Mouse (Mus musculus) embryo, embryonic 9.5 days (tissue): ENCODE data around the gene Coq8a.
A peak's percentile ranks its signal among the peaks of the same experiment; 100 is the strongest.

Source experiments
- DNase-seq: peaks from one replicate; pipeline ENCODE4 v3.0.0-alpha.2; 2017; ENCODE audit errors: extremely low spot score

Gene Coq8a

DNA sequence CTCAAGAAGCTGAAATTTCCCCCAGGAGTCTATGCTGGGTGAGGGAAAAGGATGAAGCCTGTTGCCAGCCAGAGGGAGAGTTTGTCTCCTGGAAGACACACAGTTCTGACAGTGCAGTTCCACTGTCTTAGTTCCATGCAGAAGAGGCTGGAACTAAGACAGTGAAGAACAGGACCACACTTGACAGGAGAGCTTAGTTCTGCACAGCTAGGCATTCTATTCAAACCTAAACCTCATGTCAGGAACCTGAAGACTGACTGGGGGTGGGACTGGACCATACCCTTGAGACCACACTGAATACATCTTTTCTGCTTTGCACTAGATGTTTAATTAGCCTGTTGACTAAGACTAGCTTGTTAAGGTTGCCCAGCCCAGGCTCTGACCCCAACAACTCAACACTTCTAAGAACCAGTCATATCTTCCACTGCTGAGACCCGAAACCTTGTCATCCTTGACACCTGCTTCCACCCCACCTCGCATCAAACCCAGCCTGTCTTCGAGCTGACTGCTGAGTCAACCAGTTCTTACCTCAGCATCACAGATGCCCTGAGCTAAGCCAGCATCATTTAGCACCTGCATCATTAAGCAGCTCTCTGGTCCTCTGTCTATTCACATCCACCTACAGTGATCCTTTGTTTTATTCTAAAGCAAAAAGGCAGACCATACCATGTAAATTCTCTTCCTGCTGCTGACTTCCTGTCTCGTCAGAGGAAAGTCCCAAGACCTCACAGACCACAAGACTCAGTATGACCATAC, at the start of gene Coq8a:
Gene Coq8a (minus strand): TSS at position 644 of the 756 bp plus-strand sequence.
- no peak for DNase-seq

- no peak for DNase-seq
Measured at GRCm38 (mm10) chr1:180248593-180249146, 49.3 kb upstream of the Coq8a start.

DNA sequence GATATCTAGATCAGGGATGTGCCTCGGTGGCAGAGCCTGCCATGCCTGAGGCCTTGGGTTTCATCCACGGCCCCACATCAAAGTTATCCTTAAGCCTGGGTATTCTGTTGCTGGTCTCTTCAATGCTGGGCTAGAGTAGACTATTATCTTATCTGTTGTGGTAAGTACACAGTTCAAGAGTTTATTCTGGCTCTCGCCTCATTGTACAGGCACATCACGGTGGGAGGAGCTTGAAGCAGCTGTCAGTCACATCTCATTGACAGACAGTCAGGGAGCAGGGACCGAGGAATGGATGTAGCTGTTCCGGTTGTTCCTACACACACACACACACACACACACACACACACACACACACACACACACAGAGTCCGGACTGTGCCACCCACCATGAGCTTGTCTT, 48.5 kb upstream of the Coq8a start:
- DNase-seq: no peak

DNA sequence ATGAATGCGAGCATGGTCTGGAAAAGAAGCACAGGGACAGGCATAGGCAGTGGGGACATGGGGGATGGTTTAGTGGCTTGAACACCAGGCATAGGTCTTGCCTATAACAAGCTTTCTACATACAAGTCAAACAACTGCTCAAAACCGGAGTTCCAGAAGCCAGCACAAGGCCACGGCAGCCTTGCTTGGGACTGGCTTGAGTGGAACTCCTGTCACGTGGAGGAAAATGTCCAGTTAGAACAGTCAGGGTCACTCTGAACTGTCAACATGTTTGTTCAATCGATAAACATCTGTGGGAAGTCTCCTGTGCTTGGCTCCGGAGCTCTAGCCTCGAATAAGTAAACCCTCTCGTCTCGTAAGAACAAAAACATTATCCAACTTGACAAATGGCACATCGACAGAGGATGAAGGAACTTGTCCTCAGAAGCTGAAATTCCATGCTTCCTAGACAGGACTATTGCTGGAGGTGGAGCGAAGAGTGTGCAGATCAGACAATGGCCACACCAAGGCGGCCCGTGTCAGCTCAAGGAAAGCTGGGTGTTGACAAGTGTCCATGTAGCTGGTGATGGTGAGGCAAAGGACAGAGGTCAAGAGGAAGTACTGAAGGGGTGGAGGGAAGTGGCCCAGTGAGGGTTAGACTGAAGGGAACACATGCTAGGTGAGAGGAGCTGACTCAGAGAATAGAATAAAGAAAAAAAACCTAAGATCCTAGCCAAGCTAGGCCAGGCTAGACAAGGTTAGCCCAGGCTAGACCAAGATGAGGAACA, 46.5 kb upstream of the Coq8a start:
- no peak for DNase-seq

GRCm38 (mm10) chr1:180231729-180232128, 32.3 kb upstream of the Coq8a start:
- no peak for DNase-seq

- peak; percentile 24 for DNase-seq
Measured at GRCm38 (mm10) chr1:180230580-180230979, 31.2 kb upstream of the Coq8a start.

GRCm38 (mm10) chr1:180229906-180230305, 30.5 kb upstream of the Coq8a start:
- no peak for DNase-seq

DNA sequence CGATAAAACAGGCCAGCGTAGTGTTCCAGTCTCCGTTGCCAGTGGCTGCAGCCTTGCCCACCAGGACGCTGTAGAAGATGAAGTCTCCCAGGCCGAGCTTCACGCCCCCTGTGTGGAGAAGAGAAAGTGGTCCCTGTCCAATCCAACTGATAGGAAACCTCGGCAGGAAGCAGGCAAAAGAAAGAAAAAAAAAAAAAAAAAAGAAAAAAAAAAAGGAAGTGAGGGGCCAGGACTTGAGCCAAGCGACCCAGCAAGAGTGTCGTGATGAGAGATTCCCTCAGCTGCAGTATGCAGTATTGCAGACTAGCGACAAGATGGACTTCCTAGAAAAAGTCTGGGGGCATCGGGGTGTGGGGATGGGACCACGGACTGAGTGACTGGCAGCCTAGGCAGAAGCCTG, 29.5 kb upstream of the Coq8a start:
- no peak for DNase-seq

- no peak for DNase-seq
Measured at GRCm38 (mm10) chr1:180226766-180227165, 27.4 kb upstream of the Coq8a start.

DNA sequence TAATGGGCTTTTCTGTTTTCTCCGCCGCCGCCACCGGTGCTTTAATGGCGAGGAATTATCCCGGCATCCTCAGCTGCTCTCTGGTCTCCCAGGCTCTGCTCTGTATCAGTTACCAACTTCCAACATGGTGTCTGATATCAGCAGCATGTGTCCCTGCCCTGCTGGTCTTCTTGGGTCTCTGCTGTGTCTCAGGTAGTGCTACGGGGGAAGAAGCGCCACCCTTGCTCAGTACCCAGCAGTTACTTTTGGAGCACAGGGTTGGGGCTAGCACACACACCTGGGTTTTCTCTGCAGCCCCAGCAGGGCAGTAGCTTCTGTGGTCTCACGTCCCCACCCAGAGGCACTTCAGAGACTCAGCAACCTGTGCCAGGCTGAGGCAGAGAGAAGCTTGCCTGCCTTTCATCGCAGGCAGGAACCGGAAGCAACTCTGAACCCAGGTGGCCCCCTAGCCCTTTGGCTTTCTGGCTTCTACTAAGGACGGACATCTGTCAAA, 26.9 kb upstream of the Coq8a start:
- DNase-seq: peak; percentile 55

DNA sequence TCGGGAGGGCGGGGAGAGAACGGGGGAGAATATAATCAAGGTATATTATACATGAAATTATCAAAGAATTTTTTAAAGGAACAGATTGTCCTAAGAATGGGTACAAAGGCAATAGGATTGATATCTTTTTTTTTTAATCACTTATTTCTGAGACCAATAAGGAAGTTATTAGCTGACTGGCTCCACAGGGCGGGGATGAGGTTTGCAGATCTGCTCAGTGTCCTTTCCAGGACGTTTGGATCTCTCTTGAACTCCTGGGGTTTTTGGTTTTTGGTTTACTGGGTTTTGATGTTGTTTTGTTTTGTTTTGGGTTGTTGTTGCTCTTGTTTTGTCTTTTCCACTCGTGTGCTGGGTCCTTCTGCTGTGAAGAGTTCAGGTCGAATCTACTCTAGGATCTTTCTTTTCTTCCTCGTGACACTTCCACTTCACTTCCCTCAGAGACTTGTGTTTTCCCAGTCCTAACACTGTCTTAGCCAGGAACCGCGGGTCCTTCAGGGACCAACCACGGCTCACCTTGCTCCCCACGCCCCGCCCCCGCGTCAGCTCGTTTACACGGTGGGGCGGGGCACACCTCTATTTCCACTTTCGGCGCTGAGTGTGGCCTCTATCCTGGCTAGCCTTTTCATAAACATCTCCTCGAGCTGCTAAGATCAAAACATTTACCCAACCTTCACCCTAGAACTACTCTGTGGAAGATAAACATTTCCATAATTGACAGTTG, 26.3 kb upstream of the Coq8a start:
- DNase-seq: peak; percentile 55

DNA sequence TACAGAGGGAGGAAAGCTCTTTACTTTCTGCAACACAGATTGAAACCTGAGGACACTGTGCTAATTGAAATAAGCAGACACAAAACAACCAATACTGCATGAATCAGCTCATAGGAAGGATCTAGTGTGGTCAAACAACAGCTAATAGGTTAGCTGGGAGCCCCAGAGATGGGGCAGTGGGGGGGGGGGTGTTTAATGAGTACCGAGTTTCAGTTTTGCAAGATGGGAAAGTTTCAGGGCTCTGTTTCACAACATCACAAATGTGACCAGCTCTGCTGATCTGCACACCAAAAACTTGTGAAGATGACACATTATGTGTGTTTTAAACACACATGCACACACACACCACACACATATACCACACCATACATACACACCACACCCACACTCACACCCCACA, 22.6 kb upstream of the Coq8a start:
- no peak for DNase-seq

DNA sequence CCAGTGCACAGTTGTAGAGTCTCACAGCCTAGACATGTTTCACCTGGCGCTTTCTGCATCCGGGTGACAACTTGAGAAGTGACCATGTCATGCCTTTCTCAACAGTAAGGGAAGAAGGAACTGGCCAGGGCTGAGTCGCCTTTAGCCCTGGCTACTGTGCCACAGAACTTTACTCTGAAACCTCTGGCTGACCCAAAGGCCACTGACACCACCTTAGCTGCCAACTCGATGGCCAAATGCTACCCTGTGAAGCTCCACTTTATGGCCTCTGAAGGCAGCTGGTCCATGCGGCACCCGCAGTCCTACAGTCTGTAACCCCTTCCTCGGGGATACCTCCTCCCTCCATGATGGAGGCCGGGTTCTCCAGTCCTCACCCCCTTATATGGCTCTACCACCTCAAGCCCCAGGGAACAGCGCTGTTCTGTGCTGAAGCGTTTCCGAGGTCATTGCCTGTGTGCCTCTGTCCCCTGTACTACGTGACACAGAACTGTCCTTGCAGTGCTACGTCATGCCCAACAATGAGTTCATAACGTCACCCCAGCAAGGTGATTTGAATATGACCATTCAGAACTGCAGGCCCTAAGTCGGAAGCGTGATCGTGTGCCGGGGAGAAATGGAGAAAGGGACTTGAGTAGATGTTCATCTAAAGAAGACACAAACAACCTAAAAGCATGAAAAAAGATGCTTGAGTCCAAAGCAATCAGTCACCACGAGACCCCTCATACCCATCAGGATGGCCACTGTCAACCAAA, 21.6 kb upstream of the Coq8a start:
- DNase-seq: no peak

DNA sequence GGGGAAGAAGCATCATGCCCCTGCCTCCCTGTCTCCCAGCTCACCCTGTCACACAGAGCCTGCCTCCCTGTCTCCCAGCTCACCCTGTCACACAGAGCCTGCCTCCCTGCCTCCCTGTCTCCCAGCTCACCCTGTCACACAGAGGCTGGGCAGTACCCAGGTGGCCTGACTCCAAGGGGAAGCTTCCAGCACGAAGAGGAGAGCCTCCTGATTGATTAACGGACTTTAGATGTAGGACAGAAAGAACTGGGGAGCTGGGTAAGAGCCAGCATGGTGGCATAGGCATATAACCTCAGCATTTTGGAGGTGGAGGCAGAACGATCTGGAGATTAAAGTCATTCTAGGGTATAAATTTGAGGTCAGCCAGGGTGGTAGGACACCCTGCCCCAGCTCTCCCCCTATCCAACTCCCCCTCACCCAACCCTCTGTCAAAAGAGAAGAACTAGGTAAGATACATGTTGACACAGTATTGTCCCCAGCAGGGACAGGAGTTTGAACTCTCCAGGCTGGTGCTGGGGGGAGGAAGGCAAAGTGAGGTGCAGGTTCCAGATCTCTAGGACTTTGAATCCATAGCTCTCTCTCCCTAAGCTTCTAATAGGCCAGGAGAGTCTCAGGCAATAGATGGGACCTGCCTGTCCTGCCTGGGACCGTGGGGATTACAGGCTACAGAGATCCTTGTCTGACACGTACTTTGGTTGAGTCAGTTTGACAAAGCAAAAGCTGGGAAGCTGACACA, 17.3 kb upstream of the Coq8a start:
- DNase-seq: no peak

DNA sequence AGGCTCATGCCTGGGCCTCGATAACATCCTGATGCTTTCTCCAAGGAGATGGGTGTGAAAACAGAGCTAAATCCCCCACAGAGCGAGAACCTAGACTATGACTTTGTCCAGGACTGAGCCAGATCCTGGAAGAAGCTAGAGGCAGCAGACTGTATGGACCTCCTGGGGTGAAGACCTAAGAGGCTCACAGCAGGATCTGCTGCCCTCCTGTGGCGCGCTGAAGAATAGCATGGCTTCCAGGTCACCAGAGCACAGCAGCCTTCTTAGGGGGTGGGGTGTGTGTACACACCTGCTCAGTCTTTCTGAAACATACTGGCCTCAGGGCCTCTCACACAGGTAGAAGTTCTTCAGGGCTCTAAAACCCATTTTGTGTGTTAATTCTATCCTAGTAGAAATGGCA, 15.6 kb upstream of the Coq8a start:
- peak; percentile 34 for DNase-seq

GRCm38 (mm10) chr1:180212911-180213310, 13.5 kb upstream of the Coq8a start:
- DNase-seq: no peak

DNA sequence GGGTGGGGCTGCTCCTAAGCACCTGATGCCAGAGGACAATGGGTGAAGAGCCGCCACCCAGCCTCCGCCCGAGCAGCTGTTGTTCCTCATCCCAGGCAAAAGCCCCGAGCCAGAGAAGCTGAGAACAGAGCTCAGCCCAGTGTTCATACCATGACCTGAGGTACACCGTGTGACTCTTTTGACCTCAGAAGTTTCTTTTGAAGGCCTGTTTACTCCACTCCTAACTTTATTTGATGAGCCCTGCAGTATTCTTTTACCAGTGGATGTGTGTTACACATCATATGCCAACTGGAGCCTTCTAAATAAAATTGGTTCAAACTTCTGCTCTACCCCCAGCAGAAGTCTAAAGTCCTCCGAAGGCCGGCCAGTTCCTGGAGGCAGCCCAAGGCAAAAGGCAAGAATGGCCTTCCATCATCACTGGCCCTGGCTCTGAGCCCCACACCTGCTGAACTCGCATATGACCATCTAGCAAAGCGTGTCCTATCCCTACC, 11.4 kb upstream of the Coq8a start:
- DNase-seq: no peak

GRCm38 (mm10) chr1:180210031-180210432, 10.6 kb upstream of the Coq8a start:
- no peak for DNase-seq

DNA sequence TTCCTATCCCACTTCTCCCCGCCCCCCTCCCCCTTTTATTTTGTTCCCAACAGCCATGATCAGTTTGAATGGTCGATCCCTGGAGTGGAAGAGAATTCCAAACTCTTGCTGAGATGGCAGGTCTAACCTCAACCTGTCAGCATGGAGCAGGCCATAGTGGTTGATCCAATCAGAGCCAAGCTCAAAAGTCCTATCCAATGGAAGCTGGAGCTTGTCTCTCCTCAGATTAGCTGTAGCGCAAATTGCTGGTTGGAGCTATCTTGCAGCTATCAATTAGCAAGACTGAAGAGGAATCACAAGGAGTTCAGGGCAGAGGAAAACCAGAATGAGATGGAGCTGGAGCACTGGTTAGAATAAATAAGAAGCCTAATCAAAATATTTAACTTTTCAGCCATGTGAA, 9.0 kb upstream of the Coq8a start:
- no peak for DNase-seq

GRCm38 (mm10) chr1:180200722-180201121, 1.3 kb upstream of the Coq8a start:
- no peak for DNase-seq

DNA sequence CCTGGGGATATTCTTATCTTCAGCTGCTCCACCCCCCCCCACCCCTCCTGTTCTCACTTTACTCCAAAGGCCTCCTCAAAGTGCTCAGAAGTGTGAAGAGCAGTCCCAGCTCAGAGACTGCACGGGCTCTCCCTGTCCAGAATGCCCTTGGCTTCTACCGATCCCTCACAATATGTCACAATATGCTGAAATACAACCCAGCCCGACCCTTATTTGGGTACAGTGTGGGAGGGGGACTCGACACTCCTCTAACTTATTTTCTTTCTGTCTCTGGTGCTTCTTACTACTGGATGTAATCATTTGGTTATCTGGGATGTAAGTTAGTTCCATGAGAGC, 281 bp upstream of the Coq8a start:
- no peak for DNase-seq
